Comparison of ENCODE assay signal across 8 mouse cellular contexts in the genomic region with DNA sequence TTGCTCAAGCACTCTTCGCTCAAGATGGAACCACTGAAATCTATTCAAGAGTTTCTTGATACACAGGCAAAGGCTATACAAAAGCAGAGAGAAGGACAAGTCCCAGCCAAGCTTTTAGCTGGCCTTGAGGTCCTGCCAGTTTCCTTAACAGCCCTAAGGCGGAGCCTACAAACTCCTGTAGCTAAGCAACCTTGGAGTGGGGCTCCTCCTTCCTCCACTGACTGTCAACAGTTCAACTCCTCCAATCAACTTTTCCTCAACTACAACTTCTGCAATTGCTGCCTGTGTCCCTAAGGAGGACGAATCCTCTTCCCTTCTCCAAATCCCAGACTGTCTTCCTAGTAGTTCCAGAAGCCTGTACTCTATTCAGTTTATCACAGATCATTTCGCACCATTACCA. TPM values are rescaled to one million over a fixed set of nuclear protein-coding genes. Genes with fewer than 3 reads are reported as not detected.
DNase-seq lines count a peak whose midpoint lies in the region; ATAC-seq and TF ChIP-seq lines count a peak whose summit lies in the region.

No protein-coding gene starts in this region.

- peak overlapping the region; percentile 64 for H3K4me3 ChIP-seq in cerebellum, adult 2 months (replicated peaks; ENCODE audit: insufficient read depth, low read depth, low read length)
- H3K4me3 ChIP-seq in embryonic facial prominence, embryonic 14.5 days (ENCODE audit: low read depth, low read length) = peak overlapping the region; percentile 72
- peak overlapping the region; percentile 79 for H3K4me3 ChIP-seq in heart, embryonic 13.5 days
- H3K4me3 ChIP-seq in kidney, embryonic 15.5 days (replicated peaks) = peak overlapping the region; percentile 84
- peak overlapping the region; percentile 20; the same call in 1 of the 2 replicates for H3K4me3 ChIP-seq in small intestine, adult 2 months (ENCODE audit: low read depth, low read length)

- peak overlapping the region; percentile 79 for H3K9ac ChIP-seq in embryonic facial prominence, embryonic 14.5 days (ENCODE audit: low read depth, low read length)
- H3K9ac ChIP-seq in heart, embryonic 13.5 days = peak overlapping the region; percentile 87
- H3K9ac ChIP-seq in kidney, embryonic 15.5 days = peak overlapping the region; percentile 74

- 30% methylated on average over 4 of the region's 4 CpGs for WGBS in cerebellum, adult 2 months
- WGBS in embryonic facial prominence, embryonic 14.5 days = 48% methylated on average over 4 of the region's 4 CpGs
- WGBS in heart, embryonic 13.5 days = 56% methylated on average over 4 of the region's 4 CpGs
- 40% methylated on average over 4 of the region's 4 CpGs for WGBS in kidney, embryonic 15.5 days
- 24% methylated on average over 4 of the region's 4 CpGs for WGBS in small intestine, adult 2 months

- H3K4me2 ChIP-seq in embryonic facial prominence, embryonic 14.5 days (ENCODE audit: low read depth, low read length) = peak overlapping the region; percentile 77
- H3K4me2 ChIP-seq in heart, embryonic 13.5 days = peak overlapping the region; percentile 81
- peak overlapping the region; percentile 78 for H3K4me2 ChIP-seq in kidney, embryonic 15.5 days

- ATAC-seq in embryonic facial prominence, embryonic 14.5 days (ENCODE audit: low read depth) = no peak
- ATAC-seq in heart, embryonic 13.5 days (ENCODE audit: extremely low read depth, insufficient number of reproducible peaks, low FRiP score, low TSS enrichment) = no peak; the same call in 1 of the 2 replicates
- 0 out of 2 replicates have a peak, but pooled peaks have one; percentile 59 for ATAC-seq in kidney, embryonic 15.5 days (replicated peaks; ENCODE audit: low FRiP score)

- TF ChIP-seq POLR2A in cerebellum, adult 2 months (IDR thresholded peaks at IDR 0.05; ENCODE audit: borderline replicate concordance, insufficient read depth, low read length) = no peak
- TF ChIP-seq POLR2A in small intestine, adult 2 months (IDR thresholded peaks at IDR 0.05; ENCODE audit: low read depth, low read length) = no peak

- no peaks in the 10 kb centered on the region for H3K9me3 ChIP-seq in embryonic facial prominence, embryonic 14.5 days (ENCODE audit: control insufficient read depth, low read length)
- no peaks in the 10 kb centered on the region for H3K9me3 ChIP-seq in heart, embryonic 13.5 days
- no peaks in the 10 kb centered on the region for H3K9me3 ChIP-seq in kidney, embryonic 15.5 days (replicated peaks)

- no peaks in the 10 kb centered on the region for H3K27me3 ChIP-seq in cerebellum, adult 2 months (ENCODE audit: control insufficient read depth, insufficient read depth, low read length)
- H3K27me3 ChIP-seq in embryonic facial prominence, embryonic 14.5 days (replicated peaks; ENCODE audit: control insufficient read depth, insufficient read depth, low read length) = no peaks in the 10 kb centered on the region
- H3K27me3 ChIP-seq in heart, embryonic 13.5 days (replicated peaks) = peaks cover 65% of the 10 kb centered on the region
- H3K27me3 ChIP-seq in kidney, embryonic 15.5 days = no peaks in the 10 kb centered on the region
- no peaks in the 10 kb centered on the region for H3K27me3 ChIP-seq in small intestine, adult 2 months (ENCODE audit: control insufficient read depth, insufficient read depth, low read length)

- no peak overlapping the region; the same call in 1 of the 2 replicates for H3K27ac ChIP-seq in cerebellum, adult 2 months (ENCODE audit: insufficient read depth, low read length)
- H3K27ac ChIP-seq in embryonic facial prominence, embryonic 14.5 days (replicated peaks; ENCODE audit: low read depth, low read length) = peak overlapping the region; percentile 63; the same call in 1 of the 2 replicates
- H3K27ac ChIP-seq in heart, embryonic 13.5 days (replicated peaks) = peak overlapping the region; percentile 67
- H3K27ac ChIP-seq in kidney, embryonic 15.5 days = peak overlapping the region; percentile 82
- H3K27ac ChIP-seq in small intestine, adult 2 months (ENCODE audit: insufficient read depth, low read depth, low read length) = peak overlapping the region; percentile 57

- TF ChIP-seq CTCF in cerebellum, adult 2 months (IDR thresholded peaks at IDR 0.05; ENCODE audit: borderline replicate concordance, insufficient read depth, low read depth, low read length) = no peak
- no peak for TF ChIP-seq CTCF in small intestine, adult 2 months (IDR thresholded peaks at IDR 0.05; ENCODE audit: extremely low read depth, insufficient read length, insufficient replicate concordance, low read depth, low read length)

- peaks cover 8% of the 10 kb centered on the region; the same call in 1 of the 2 replicates for H3K4me1 ChIP-seq in cerebellum, adult 2 months (ENCODE audit: control insufficient read depth, insufficient read depth, low read length)
- H3K4me1 ChIP-seq in embryonic facial prominence, embryonic 14.5 days (ENCODE audit: control insufficient read depth, insufficient read depth, low read length) = peaks cover 12% of the 10 kb centered on the region
- peaks cover 14% of the 10 kb centered on the region for H3K4me1 ChIP-seq in heart, embryonic 13.5 days
- H3K4me1 ChIP-seq in kidney, embryonic 15.5 days = peaks cover 18% of the 10 kb centered on the region
- H3K4me1 ChIP-seq in small intestine, adult 2 months (ENCODE audit: control insufficient read depth, insufficient read depth, insufficient read length, low read length) = peaks cover 16% of the 10 kb centered on the region; the same call in 1 of the 2 replicates

- H3K36me3 ChIP-seq in embryonic facial prominence, embryonic 14.5 days (ENCODE audit: control insufficient read depth, insufficient read depth, low read length) = peaks cover 7% of the 10 kb centered on the region; the same call in 1 of the 2 replicates
- H3K36me3 ChIP-seq in heart, embryonic 13.5 days = 0 out of 2 replicates have a peak, but pooled peaks cover 3% of the 10 kb centered on the region
- 0 out of 2 replicates have a peak, but pooled peaks cover 6% of the 10 kb centered on the region for H3K36me3 ChIP-seq in kidney, embryonic 15.5 days
- H3K36me3 ChIP-seq in small intestine, adult 2 months (ENCODE audit: control insufficient read depth, insufficient read depth, low read length) = 0 out of 2 replicates have a peak, but pooled peaks cover 6% of the 10 kb centered on the region

- DNase-seq in cerebellum, adult 2 months = peak in 1 of 2 experiments; percentile 32
- no peak for DNase-seq in cerebellum, adult 9-10 months
- peak; percentile 46 for DNase-seq in Muller cell, postnatal 12 days (ENCODE audit: inconsistent ontology term)
- DNase-seq in embryonic facial prominence, embryonic 14.5 days (ENCODE audit: low spot score) = peak; percentile 70
- peak; percentile 58 for DNase-seq in lung, postnatal 14 days

RNA-seq across cellular contexts. Expression of a gene that starts 36.4 kb away (rescaled TPM):
- polyA plus RNA-seq in cerebellum, adult 2 months (2012; rRNA removed) = 32.8 and 33.0 TPM in 2 replicates
- polyA plus RNA-seq in embryonic facial prominence, embryonic 14.5 days (2014; fragmentation: Nextera tagmentation; extraction: Ambion mirVana) = 5.3 and 6.7 TPM in 2 replicates
- 3.4 and 4.1 TPM in 2 replicates for polyA plus RNA-seq in heart, embryonic 13.5 days (2015; fragmentation: Nextera tagmentation; extraction: Ambion mirVana)
- 5.1 and 5.2 TPM in 2 replicates for polyA plus RNA-seq in kidney, embryonic 15.5 days (2015; fragmentation: Nextera tagmentation; extraction: Ambion mirVana)
- polyA plus RNA-seq in small intestine, adult 2 months (2012; rRNA removed) = 1.8 and 4.9 TPM in 2 replicates

Comparison
In these comparisons a context has a peak if more than half of its experiments do, and no peak if none do; other contexts are left out.
1. H3K4me3 ChIP-seq: peak in every context shown above with its lines; median percentile 84 in kidney, embryonic 15.5 days; 79 in heart, embryonic 13.5 days; 72 in embryonic facial prominence, embryonic 14.5 days; 64 in cerebellum, adult 2 months; 20 in small intestine, adult 2 months.